Mouse (Mus musculus): ENCODE data around the gene Hmgb2.

GRCm38 (mm10) chr8:57487441-57488155 is 24.1 kb upstream of the Hmgb2 start, which contains the start of gene Sap30:
- no peak for TF ChIP-seq GATA1 (IDR thresholded peaks at IDR 0.05; ENCODE audit: borderline replicate concordance, low read length)
- TF ChIP-seq FLI1 (IDR thresholded peaks at IDR 0.05; ENCODE audit: low read length), result no peak

Data from megakaryocyte, embryonic 14.5 days (primary cell).